Mouse (Mus musculus): ENCODE data around the gene Tbc1d4. TPM values are rescaled to one million over a fixed set of nuclear protein-coding genes. Genes with fewer than 3 reads are reported as not detected.

The Tbc1d4 gene
- polyA plus RNA-seq, 1 experiment from 2014 or later, result 8.5 TPM

DNA sequence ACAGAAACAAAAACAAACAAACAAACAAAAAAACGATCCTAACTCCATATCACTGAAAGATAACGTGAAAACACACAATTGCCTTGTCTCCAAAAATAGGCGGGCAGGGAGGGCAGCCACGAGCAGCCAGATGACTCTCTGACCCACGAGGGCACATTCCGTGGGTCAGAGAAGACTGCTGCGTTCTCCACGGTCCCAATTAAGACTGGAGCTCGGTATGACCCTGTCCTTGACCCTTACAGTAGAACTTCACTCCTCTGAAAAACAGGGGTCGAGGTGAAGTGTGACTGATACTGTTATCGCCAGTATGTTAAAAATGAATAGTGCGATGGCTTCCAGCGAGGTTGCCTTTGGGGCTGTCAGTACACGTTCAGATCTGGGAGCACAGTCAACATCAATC is 90.7 kb downstream of the Tbc1d4 start:
- no peak for ATAC-seq (ENCODE audit: low FRiP score, low read depth)
- H3K9me3 ChIP-seq, result no peaks in the 10 kb centered on the region
- WGBS, result 75% methylated on average over 14 of the region's 14 CpGs

DNA sequence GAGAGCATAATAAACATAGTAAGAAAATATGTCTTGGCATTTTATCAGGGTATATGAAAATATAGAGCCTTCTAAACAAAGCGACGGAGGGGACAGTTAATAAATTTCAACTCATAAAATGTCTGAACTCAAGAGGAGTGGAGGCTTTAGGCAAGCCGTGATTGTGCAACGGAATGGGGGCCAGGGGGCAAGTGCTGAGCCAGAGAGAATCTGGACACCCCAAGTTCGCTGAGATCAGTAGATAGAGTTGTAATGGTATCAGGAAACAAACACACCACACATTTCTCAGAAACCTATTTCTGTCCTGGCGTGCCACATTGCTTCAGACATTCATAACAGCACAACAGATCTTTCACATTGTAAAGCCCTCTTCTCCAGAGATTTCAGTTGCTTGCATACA is 91.2 kb downstream of the Tbc1d4 start:
- Histone ChIP-seq H3K4me3 (no peak overlapping the region), H3K27me3 (peaks cover 9% of the 10 kb centered on the region; the same call in 1 of the 2 replicates), H3K36me3 (no peaks in the 10 kb centered on the region), H3K9ac (replicated peaks) (no peak overlapping the region), H3K9me3 (no peaks in the 10 kb centered on the region), H3K4me2 (replicated peaks) (no peak overlapping the region), H3K4me1 (peaks cover 12% of the 10 kb centered on the region), H3K27ac (replicated peaks) (no peak overlapping the region)
- 87% methylated on average over 6 of the region's 6 CpGs for WGBS
- ATAC-seq (ENCODE audit: low FRiP score, low read depth), result no peak

More for the DNA sequence above, 90.7 kb downstream of the Tbc1d4 start:
- no peak overlapping the region for H3K4me3 ChIP-seq
- no peak overlapping the region for H3K9ac ChIP-seq (replicated peaks)
- no peaks in the 10 kb centered on the region for H3K36me3 ChIP-seq
- H3K27me3 ChIP-seq, result peaks cover 8% of the 10 kb centered on the region; the same call in 1 of the 2 replicates
- H3K27ac ChIP-seq (replicated peaks), result no peak overlapping the region
- peaks cover 12% of the 10 kb centered on the region for H3K4me1 ChIP-seq
- no peak overlapping the region for H3K4me2 ChIP-seq (replicated peaks)

DNA sequence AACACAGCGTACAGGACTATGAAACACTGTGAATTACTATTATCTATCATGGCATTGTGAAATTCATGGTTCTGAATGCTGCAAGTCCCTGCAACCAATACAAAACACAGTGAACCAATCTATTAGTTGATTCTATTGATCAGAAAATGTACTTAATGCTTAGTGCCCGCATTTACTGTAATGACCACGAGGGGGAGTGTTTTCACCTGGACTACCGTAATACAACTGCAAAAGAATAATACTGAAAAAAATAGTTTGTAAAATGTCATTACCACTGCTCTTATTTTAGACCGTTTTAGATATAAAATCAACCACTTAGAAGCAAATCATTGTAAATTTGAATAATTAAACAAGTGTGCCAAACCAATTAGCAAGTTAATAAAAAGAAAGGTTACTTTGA is 91.7 kb downstream of the Tbc1d4 start:
- ATAC-seq (ENCODE audit: low FRiP score, low read depth), result no peak

DNA sequence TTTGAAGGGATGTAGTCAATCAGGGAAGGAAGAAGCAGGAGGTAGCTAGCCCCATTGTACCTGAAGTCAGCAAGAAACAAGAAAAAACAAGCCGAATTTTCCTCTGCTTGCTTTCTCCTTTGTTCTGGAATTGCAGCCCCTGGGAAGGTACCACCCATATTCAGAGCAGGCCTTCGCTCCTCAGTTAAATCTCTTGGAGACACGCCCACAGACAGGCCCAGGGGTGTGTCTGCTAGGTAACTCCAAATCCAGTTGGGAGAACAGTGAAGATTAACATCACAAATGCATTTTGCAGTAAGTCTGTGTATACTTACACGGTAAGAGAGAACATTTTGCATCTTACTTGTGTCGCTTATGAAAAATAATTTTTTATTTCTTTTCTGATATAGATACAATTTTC is 92.1 kb downstream of the Tbc1d4 start:
- Histone ChIP-seq H3K36me3 (no peaks in the 10 kb centered on the region), H3K4me3 (no peak overlapping the region), H3K4me2 (replicated peaks) (no peak overlapping the region), H3K27me3 (peaks cover 12% of the 10 kb centered on the region), H3K4me1 (peaks cover 12% of the 10 kb centered on the region), H3K27ac (replicated peaks) (no peak overlapping the region), H3K9me3 (no peaks in the 10 kb centered on the region), H3K9ac (replicated peaks) (no peak overlapping the region)
- 15% methylated on average over 5 of the region's 5 CpGs for WGBS
- ATAC-seq (ENCODE audit: low FRiP score, low read depth), result no peak

More for the DNA sequence above, 91.7 kb downstream of the Tbc1d4 start:
- H3K4me3 ChIP-seq, result no peak overlapping the region
- WGBS, result 32% methylated on average over 5 of the region's 5 CpGs
- H3K4me2 ChIP-seq (replicated peaks), result no peak overlapping the region
- H3K4me1 ChIP-seq, result peaks cover 12% of the 10 kb centered on the region
- no peaks in the 10 kb centered on the region for H3K36me3 ChIP-seq
- H3K27ac ChIP-seq (replicated peaks), result no peak overlapping the region
- H3K9me3 ChIP-seq, result no peaks in the 10 kb centered on the region
- H3K9ac ChIP-seq (replicated peaks), result no peak overlapping the region
- H3K27me3 ChIP-seq, result peaks cover 11% of the 10 kb centered on the region

DNA sequence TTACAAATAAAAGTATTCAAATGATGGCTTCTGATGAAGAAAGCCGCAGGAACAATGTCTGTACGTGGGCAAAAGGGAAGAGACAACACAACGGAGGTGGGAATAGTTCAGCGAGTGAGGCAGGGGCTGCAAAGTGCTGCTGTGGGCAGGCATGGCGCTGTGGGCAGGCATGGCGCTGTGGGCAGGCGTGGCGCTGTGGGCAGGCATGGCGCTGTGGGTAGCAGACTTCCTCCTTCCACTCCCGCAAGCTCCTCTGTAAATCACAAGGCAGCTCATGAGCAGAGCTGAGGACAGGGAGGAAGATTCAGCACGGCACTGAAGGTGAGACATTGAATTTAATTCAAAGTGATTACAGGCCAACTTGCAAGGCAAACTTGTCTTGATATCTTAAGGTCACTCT is 93.0 kb downstream of the Tbc1d4 start:
- H3K4me3 ChIP-seq, result no peak overlapping the region
- H3K27ac ChIP-seq (replicated peaks), result no peak overlapping the region
- H3K9me3 ChIP-seq, result no peaks in the 10 kb centered on the region
- ATAC-seq (ENCODE audit: low FRiP score, low read depth), result no peak
- no peak overlapping the region for H3K9ac ChIP-seq (replicated peaks)
- H3K36me3 ChIP-seq, result no peaks in the 10 kb centered on the region
- H3K27me3 ChIP-seq, result peaks cover 12% of the 10 kb centered on the region
- peaks cover 12% of the 10 kb centered on the region for H3K4me1 ChIP-seq
- H3K4me2 ChIP-seq (replicated peaks), result no peak overlapping the region
- WGBS, result 88% methylated on average over 11 of the region's 11 CpGs

DNA sequence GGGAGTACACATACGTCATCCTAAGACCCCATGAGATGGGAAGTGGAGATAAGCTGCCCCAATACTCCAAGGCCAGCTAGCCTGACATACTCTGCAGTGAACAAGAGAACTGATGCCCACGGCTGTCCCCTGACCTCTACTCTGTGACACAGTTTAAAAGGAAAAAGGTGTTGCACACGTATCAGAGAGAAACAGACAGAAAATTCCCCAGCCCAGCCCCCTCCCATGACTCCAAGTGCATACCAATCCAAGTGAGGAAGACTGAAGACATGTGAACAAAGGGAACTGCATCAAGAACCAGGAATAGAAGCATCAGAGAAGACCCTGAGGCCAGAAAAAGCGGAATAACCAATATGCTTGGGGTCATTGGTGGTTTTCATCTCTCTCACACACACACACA is 93.7 kb downstream of the Tbc1d4 start:
- WGBS, result 73% methylated on average over 4 of the region's 4 CpGs
- peak; percentile 1; the same call in 1 of the 2 replicates for ATAC-seq (ENCODE audit: low FRiP score, low read depth)
- no peak overlapping the region for H3K9ac ChIP-seq (replicated peaks)
- H3K36me3 ChIP-seq, result no peaks in the 10 kb centered on the region
- peaks cover 12% of the 10 kb centered on the region for H3K27me3 ChIP-seq
- no peak overlapping the region for H3K27ac ChIP-seq (replicated peaks)
- no peaks in the 10 kb centered on the region for H3K9me3 ChIP-seq
- H3K4me2 ChIP-seq (replicated peaks), result no peak overlapping the region
- peaks cover 12% of the 10 kb centered on the region for H3K4me1 ChIP-seq
- no peak overlapping the region for H3K4me3 ChIP-seq

DNA sequence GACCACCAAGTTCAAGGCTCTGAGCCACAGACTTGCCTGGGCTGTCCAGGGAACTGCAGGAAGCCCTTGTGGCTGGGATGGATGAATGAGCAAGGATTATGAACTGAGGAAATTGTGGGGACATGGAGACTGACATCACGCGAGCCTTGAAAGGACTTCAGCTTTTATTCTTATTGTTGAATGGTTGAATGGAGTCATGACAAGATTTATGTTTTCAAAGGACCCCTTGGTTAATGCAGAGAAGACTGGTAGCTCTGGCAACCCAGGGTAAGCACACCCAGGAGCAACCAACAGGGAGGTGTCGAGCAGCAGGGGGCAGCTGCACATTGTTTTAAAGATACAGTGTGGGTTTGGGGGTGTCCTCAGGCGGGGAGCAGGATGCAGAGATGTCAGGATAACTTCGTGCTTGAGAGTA is 94.4 kb downstream of the Tbc1d4 start:
- Histone ChIP-seq H3K9me3 (no peaks in the 10 kb centered on the region), H3K9ac (replicated peaks) (no peak overlapping the region), H3K27me3 (peaks cover 12% of the 10 kb centered on the region), H3K36me3 (no peaks in the 10 kb centered on the region), H3K4me1 (peaks cover 12% of the 10 kb centered on the region), H3K27ac (replicated peaks) (no peak overlapping the region), H3K4me3 (no peak overlapping the region), H3K4me2 (replicated peaks) (no peak overlapping the region)
- peak; percentile 61; the same call in 1 of the 2 replicates for ATAC-seq (ENCODE audit: low FRiP score, low read depth)
- WGBS, result 40% methylated on average over 5 of the region's 5 CpGs

DNA sequence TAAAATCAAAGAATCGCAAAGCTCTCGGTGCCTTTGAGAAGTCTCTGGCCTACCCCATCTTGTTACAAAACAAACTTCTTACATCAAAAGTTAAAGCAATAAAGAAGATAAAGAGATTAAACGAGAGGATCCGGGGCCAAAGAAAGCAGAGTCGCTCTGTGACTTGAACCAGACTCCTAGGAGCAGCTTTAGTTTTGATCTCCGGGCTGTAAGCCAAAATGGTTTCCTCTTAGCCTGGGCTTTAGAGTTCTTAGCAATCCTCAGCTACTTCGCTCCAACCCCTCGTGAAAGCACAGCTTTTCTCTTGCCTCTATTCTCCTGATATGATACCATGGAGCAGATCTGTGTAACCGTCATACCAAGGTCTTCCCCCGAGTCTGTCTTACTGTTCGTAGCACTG is 95.8 kb downstream of the Tbc1d4 start:
- ATAC-seq (ENCODE audit: low FRiP score, low read depth), result no peak
- no peaks in the 10 kb centered on the region for H3K36me3 ChIP-seq
- H3K27ac ChIP-seq (replicated peaks), result no peak overlapping the region
- peaks cover 12% of the 10 kb centered on the region for H3K4me1 ChIP-seq
- peaks cover 12% of the 10 kb centered on the region for H3K27me3 ChIP-seq
- H3K4me2 ChIP-seq (replicated peaks), result no peak overlapping the region
- no peak overlapping the region for H3K4me3 ChIP-seq
- no peak overlapping the region for H3K9ac ChIP-seq (replicated peaks)
- H3K9me3 ChIP-seq, result no peaks in the 10 kb centered on the region
- 71% methylated on average over 11 of the region's 11 CpGs for WGBS

DNA sequence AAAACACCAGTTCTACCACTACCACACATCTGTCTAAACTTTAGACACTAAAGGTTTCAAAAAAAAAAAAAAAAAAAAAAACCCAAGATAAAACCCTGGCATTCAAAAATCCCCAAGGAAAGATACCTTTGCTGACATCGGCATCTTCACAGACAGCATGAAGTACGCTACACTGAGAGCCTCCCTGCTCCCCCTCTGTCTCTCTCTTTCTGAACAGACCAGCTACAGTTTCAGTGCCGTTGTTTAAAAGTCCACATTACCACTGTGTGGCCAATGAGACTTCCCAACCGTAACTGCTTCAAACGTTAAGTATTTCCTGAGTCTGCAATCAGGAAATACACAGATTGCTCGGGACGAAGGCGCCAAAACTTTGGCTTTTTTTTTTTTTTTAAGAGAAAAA is 97.6 kb downstream of the Tbc1d4 start:
- peaks cover 12% of the 10 kb centered on the region for H3K27me3 ChIP-seq
- H3K36me3 ChIP-seq, result no peaks in the 10 kb centered on the region
- H3K9me3 ChIP-seq, result no peaks in the 10 kb centered on the region
- no peak overlapping the region for H3K27ac ChIP-seq (replicated peaks)
- no peak for ATAC-seq (ENCODE audit: low FRiP score, low read depth)
- H3K9ac ChIP-seq (replicated peaks), result no peak overlapping the region
- 80% methylated on average over 8 of the region's 8 CpGs for WGBS
- peaks cover 12% of the 10 kb centered on the region for H3K4me1 ChIP-seq
- no peak overlapping the region for H3K4me2 ChIP-seq (replicated peaks)
- H3K4me3 ChIP-seq, result no peak overlapping the region

DNA sequence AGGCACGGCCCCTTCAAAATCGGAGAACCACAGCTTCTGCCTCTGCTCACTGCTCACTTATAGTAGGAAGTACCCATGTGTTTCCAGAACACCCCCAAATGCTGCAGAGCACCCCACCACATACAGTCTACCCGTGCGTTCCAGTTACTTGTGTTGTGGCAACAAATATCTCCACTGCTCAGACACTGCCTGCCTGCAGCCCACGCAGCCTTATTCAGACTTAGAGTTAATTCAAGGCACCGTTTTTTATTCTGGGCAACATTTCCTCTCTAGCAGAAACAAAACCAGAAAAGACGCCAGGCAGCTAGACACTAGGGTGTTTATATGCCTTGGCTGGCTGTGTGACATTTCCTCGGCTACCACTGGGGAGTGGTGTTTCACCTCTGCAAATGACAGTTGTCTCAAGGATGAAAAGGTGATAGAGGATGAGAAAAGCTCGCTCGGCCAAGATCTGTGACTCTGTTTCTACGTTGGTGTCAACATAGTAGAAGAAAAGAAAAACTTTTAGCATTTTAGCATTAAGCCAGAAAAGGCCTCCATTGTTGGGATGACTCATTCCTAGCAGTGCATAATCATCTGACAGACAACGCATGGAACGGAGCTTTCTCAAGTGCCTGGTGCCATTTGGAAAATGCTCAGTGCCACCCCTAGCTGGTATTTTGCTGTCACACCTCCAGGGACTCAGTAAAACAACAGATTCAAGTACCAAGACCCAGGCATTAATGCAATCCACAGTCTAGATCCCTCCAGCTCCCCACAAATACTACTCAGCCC is 98.3 kb downstream of the Tbc1d4 start:
- H3K27me3 ChIP-seq, result peaks cover 8% of the 10 kb centered on the region
- H3K27ac ChIP-seq (replicated peaks), result no peak overlapping the region
- peaks cover 12% of the 10 kb centered on the region for H3K4me1 ChIP-seq
- no peak overlapping the region for H3K4me3 ChIP-seq
- H3K9me3 ChIP-seq, result no peaks in the 10 kb centered on the region
- no peaks in the 10 kb centered on the region for H3K36me3 ChIP-seq
- no peak for ATAC-seq (ENCODE audit: low FRiP score, low read depth)
- WGBS, result 77% methylated on average over 13 of the region's 13 CpGs
- no peak overlapping the region for H3K4me2 ChIP-seq (replicated peaks)
- H3K9ac ChIP-seq (replicated peaks), result no peak overlapping the region

DNA sequence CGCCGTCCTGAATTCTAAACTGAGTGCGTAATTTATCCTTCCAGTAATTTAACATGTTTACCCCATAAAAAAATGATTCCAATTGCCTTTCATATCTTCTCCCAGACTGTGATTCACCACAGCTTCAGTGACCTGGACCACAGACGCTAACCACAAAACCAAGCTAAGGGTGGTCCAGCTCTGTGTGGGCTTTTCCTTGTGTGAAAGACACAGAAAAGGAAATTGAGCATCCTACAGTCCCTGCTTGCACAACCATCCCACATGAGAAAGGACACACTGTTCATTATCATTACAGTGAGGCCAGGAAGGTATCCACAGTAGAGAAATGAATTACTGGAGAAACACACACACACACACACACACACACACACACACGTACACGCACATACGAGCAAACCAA is 99.2 kb downstream of the Tbc1d4 start:
- Histone ChIP-seq H3K4me1 (peaks cover 7% of the 10 kb centered on the region), H3K36me3 (no peaks in the 10 kb centered on the region), H3K4me2 (replicated peaks) (no peak overlapping the region), H3K27ac (replicated peaks) (no peak overlapping the region), H3K4me3 (no peak overlapping the region), H3K27me3 (peaks cover 8% of the 10 kb centered on the region), H3K9me3 (no peaks in the 10 kb centered on the region), H3K9ac (replicated peaks) (no peak overlapping the region)
- no peak for ATAC-seq (ENCODE audit: low FRiP score, low read depth)
- 90% methylated on average over 7 of the region's 7 CpGs for WGBS

DNA sequence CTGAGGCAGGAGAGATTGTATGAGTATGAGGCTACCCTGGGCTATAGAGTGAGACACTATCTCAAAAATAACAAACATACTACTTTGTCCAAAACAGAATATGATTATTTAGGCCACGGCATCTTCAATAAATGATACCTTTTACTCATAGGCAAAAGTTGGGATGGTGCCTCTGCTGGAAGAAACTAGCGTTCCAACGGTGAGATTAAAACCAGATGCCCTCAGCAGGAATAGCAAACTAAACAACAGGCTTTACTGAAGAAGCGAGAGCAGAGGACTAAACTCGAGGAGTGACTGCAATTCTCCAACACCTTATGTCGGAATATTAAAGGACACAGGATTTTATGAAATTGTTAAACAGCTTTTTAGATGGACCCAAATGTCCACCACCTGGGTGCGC is 101.0 kb downstream of the Tbc1d4 start:
- Histone ChIP-seq H3K36me3 (no peaks in the 10 kb centered on the region), H3K9ac (replicated peaks) (no peak overlapping the region), H3K4me3 (no peak overlapping the region), H3K27ac (replicated peaks) (no peak overlapping the region), H3K27me3 (peaks cover 3% of the 10 kb centered on the region; the same call in 1 of the 2 replicates), H3K9me3 (no peaks in the 10 kb centered on the region), H3K4me2 (replicated peaks) (no peak overlapping the region), H3K4me1 (no peaks in the 10 kb centered on the region)
- WGBS, result 81% methylated on average over 7 of the region's 7 CpGs
- ATAC-seq (ENCODE audit: low FRiP score, low read depth), result no peak

DNA sequence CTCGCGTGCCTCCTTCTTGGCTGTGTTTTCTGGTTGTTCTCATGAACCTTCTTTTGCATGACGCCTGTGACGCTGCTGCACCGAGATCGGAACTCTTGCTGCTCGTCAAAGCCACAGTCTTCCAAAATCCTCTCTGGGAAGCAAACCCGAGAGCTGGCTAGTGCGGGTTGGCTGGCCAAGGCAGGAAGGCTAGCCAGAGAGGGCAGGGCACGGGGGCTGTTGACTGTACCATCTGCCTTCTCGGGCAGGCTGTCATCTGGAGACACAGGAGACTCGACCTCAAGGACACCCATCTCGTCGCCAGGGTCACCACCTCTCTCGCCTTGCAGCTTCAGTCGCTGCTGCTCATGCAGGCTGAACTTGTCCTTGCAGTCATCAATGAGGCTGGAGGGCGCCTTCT is 101.8 kb downstream of the Tbc1d4 start:
- H3K27ac ChIP-seq (replicated peaks), result no peak overlapping the region

More for the DNA sequence above, 101.8 kb downstream of the Tbc1d4 start:
- H3K27me3 ChIP-seq, result no peaks in the 10 kb centered on the region
- no peaks in the 10 kb centered on the region for H3K4me1 ChIP-seq
- ATAC-seq (ENCODE audit: low FRiP score, low read depth), result no peak
- H3K4me3 ChIP-seq, result no peak overlapping the region
- 88% methylated on average over 17 of the region's 17 CpGs for WGBS
- H3K9me3 ChIP-seq, result no peaks in the 10 kb centered on the region
- no peak overlapping the region for H3K9ac ChIP-seq (replicated peaks)
- H3K4me2 ChIP-seq (replicated peaks), result no peak overlapping the region
- no peaks in the 10 kb centered on the region for H3K36me3 ChIP-seq
